Mouse (Mus musculus) midbrain, embryonic 14.5 days (tissue): Measurements from ENCODE around the gene Mecom. TPM values are rescaled to one million over a fixed set of nuclear protein-coding genes. Genes with fewer than 3 reads are reported as not detected.
"Not testable (repeated sequence)": the region's sequence is repeated elsewhere in the genome, so short reads cannot be mapped to it uniquely, and the experiment has no call there.

Experiments
- ATAC-seq: fragments of 200-750 bp; cut with Nextera tagmentation; 2 replicates; pipeline ENCODE4 v1.8.0; 2017; ENCODE audit warnings: moderate number of reproducible peaks, moderate library complexity; ENCODE audit not compliant: low FRiP score, low TSS enrichment
- DNase-seq: peaks from one replicate; pipeline ENCODE4 v3.0.0-alpha.2; 2015
- H3K27ac ChIP-seq: fragments of 300-500 bp; sonication (generic); replicated peaks from 2 replicates; pipeline ENCODE4 v1.5.1; 2014; ENCODE audit warnings: mild to moderate bottlenecking, low read depth, low read length, moderate library complexity
- H3K27me3 ChIP-seq: fragments of 300-500 bp; sonication (generic); 2 replicates; pipeline ENCODE4 v1.6.1; 2014; ENCODE audit warnings: low read length, control low read depth, mixed read lengths; ENCODE audit not compliant: control insufficient read depth, insufficient read depth
- H3K36me3 ChIP-seq: fragments of 300-500 bp; sonication (generic); 2 replicates; pipeline ENCODE4 v1.6.1; 2014; ENCODE audit warnings: low read length, control low read depth; ENCODE audit not compliant: control insufficient read depth, insufficient read depth
- H3K4me1 ChIP-seq: fragments of 300-500 bp; sonication (generic); 2 replicates; pipeline ENCODE4 v1.6.1; 2014; ENCODE audit warnings: mild to moderate bottlenecking, antibody characterized with exemption, low read length, control low read depth; ENCODE audit not compliant: control insufficient read depth, insufficient read depth
- H3K4me2 ChIP-seq: fragments of 300-500 bp; sonication (generic); 2 replicates; pipeline ENCODE4 v1.6.1; 2014; ENCODE audit warnings: mild to moderate bottlenecking, low read length, moderate library complexity
- H3K4me3 ChIP-seq: fragments of 300-500 bp; sonication (generic); replicated peaks from 2 replicates; pipeline ENCODE4 v1.5.1; 2014; ENCODE audit warnings: low read depth, low read length
- H3K9ac ChIP-seq: fragments of 300-500 bp; sonication (generic); replicated peaks from 2 replicates; pipeline ENCODE4 v1.6.1; 2014; ENCODE audit warnings: mild to moderate bottlenecking, low read length, moderate library complexity
- H3K9me3 ChIP-seq: fragments of 300-500 bp; sonication (generic); 2 replicates; pipeline ENCODE4 v1.6.1; 2016; ENCODE audit warnings: low read length, control low read depth, mixed read lengths; ENCODE audit not compliant: control insufficient read depth
- WGBS: fragments of 180-500 bp; shearing (Covaris S2); extraction: QIAGEN DNeasy Blood & Tissue Kit; methylation state at CpG from one replicate; pipeline ENCODE4 v1.1.7; 2014; 5-methylcytosine and 5-hydroxymethylcytosine counted together
- polyA plus RNA-seq: library from polyadenylated mRNA; unstranded; fragments of >200 nt; fragmentation: Nextera tagmentation; extraction: Ambion mirVana; gene quantifications from 2 replicates; pipeline ENCODE4 v1.2.1, GENCODE M21; 2014

The Mecom gene
- polyA plus RNA-seq, 1 experiment from 2014 or later, result 10.1 TPM

- not testable (repeated sequence) for H3K36me3 ChIP-seq, H3K9ac ChIP-seq, H3K4me2 ChIP-seq, ATAC-seq, H3K9me3 ChIP-seq, H3K4me1 ChIP-seq, H3K27me3 ChIP-seq, DNase-seq, H3K4me3 ChIP-seq, H3K27ac ChIP-seq
- WGBS, result 49% methylated on average over 3 of the region's 3 CpGs
These were observed 27.1 kb downstream of the Mecom start for GRCm38 (mm10) chr3:30520751-30521150.

GRCm38 (mm10) chr3:30519425-30519824, 28.4 kb downstream of the Mecom start:
- Histone ChIP-seq H3K9ac (no peak overlapping the region), H3K4me1 (0 out of 2 replicates have a peak, but pooled peaks cover 6% of the 10 kb centered on the region), H3K27ac (no peak overlapping the region), H3K4me2 (no peak overlapping the region), H3K27me3 (peaks cover 16% of the 10 kb centered on the region), H3K9me3 (no peaks in the 10 kb centered on the region), H3K4me3 (no peak overlapping the region), H3K36me3 (no peaks in the 10 kb centered on the region)
- WGBS, result 42% methylated on average over 1 of the region's 1 CpGs
- ATAC-seq (no peak), DNase-seq (no peak)

DNA sequence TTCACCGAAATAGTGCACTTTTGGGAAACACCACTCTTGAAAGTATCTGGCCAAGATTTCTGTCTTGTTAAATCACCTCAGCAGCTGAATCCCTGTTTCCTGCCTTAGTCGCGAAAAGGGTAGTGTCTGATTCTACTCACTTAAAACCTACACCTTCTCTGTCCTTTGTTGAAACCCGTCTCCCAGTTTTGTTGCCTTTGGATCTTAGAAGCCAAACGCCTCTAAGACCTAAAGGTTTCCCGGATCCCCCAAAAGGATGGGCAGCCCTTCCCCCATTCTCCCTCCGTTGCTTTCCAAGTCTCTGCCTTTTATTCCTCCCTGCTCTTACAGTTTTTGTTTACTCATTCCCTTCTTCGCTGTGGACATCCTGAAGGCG, 32.0 kb downstream of the Mecom start:
- no peak overlapping the region for H3K4me3 ChIP-seq

DNA sequence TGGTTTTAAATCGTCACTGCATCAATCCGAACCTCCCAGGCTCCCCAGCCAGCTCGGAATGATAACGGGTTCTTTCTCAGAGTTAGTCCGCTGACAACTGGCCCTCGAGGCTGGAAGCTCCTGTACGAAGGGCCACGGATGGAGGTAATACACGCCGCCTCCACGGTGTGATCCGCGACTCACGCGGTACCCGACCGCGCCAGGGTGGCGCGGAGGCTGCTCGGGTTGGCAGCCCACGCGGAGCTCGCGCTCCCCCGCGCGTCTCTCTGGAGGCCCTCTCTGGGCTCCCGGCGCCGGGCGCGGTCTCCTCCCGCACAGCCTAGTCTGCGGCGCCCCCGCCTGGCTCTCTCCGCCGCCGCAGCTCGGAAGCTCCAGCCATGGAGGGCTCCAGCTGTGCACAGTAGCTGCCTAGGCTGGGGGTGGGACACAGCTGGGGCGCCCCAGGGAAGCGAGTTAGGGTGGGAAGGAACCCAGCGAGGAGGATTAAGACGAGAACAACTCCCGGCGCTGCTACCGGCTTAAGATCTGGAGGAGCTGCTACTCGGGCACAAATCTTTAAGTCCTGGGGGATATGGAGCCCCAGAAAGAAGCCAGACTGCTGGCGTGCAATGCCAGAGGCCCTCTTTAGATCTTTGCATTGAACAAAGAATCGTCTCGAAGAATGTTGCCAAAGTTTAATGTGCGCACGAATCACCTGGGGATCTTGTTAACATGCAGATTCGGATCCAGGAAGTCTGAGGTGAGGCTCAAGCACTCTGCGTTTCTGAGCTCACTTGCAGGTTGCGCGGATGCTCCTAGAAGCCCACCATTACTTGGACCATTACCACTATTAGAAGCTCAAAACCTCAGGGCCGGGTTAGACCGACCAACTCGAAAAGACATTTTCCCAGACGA, 32.7 kb downstream of the Mecom start:
- Histone ChIP-seq H3K9ac (no peak overlapping the region; the same call in 1 of the 2 replicates), H3K4me3 (peak overlapping the region; percentile 41), H3K27me3 (peaks cover 56% of the 10 kb centered on the region), H3K9me3 (no peaks in the 10 kb centered on the region), H3K4me1 (0 out of 2 replicates have a peak, but pooled peaks cover 13% of the 10 kb centered on the region), H3K27ac (no peak overlapping the region), H3K4me2 (peak overlapping the region; percentile 78), H3K36me3 (no peaks in the 10 kb centered on the region)
- WGBS, result 1% methylated on average over 62 of the region's 62 CpGs
- DNase-seq, result peak; percentile 87
- peak; percentile 84 for ATAC-seq

More for the DNA sequence above, 32.0 kb downstream of the Mecom start:
- Histone ChIP-seq H3K4me1 (0 out of 2 replicates have a peak, but pooled peaks cover 11% of the 10 kb centered on the region), H3K36me3 (no peaks in the 10 kb centered on the region), H3K9me3 (no peaks in the 10 kb centered on the region), H3K9ac (no peak overlapping the region), H3K27ac (no peak overlapping the region), H3K4me2 (peak overlapping the region; percentile 78), H3K27me3 (peaks cover 50% of the 10 kb centered on the region)
- 7% methylated on average over 9 of the region's 9 CpGs for WGBS
- DNase-seq (no peak), ATAC-seq (no peak)

DNA sequence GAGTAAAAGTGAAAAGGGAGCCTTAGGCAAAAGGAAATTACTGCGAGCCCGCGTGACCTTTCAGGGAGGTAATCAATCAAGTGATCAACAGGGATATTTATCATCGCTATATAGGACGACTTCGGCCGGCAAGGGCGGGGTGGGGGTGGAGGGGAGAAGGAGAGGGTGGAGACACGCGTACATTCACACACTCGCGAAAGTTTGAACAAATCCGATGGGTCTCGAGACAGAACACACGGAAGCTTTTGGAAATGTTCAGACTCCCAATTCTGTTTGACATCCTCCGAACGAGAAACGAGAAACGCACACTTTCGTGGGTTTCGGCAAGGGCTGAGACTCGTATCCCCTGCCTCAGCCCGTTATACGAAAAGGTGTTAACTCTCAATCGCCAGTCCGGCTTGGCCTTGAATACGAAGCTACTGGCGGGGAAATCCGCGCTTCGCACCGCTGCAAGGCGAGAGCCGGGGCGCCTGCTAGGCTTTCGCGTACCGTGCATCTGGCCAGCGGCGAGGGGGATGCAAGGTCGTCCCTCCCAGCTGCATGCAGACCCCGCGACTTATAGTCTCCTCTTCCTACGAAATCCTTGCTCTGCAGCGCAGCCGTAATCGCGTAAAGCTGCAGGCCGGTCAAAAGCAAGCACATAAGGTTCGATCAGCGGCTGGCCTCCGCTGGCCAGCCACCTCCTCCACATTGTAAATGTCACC, 33.6 kb downstream of the Mecom start:
- DNase-seq (peak; percentile 78), ATAC-seq (peak; percentile 15; the same call in 1 of the 2 replicates)
- H3K36me3 ChIP-seq, result no peaks in the 10 kb centered on the region
- 0 out of 2 replicates have a peak, but pooled peaks cover 18% of the 10 kb centered on the region for H3K4me1 ChIP-seq
- peak overlapping the region; percentile 45; the same call in 1 of the 2 replicates for H3K9ac ChIP-seq
- peaks cover 64% of the 10 kb centered on the region for H3K27me3 ChIP-seq
- peak overlapping the region; percentile 78 for H3K4me2 ChIP-seq
- no peaks in the 10 kb centered on the region for H3K9me3 ChIP-seq
- WGBS, result under 1% methylated on average over 52 of the region's 52 CpGs
- H3K4me3 ChIP-seq, result peak overlapping the region; percentile 41
- H3K27ac ChIP-seq, result no peak overlapping the region

DNA sequence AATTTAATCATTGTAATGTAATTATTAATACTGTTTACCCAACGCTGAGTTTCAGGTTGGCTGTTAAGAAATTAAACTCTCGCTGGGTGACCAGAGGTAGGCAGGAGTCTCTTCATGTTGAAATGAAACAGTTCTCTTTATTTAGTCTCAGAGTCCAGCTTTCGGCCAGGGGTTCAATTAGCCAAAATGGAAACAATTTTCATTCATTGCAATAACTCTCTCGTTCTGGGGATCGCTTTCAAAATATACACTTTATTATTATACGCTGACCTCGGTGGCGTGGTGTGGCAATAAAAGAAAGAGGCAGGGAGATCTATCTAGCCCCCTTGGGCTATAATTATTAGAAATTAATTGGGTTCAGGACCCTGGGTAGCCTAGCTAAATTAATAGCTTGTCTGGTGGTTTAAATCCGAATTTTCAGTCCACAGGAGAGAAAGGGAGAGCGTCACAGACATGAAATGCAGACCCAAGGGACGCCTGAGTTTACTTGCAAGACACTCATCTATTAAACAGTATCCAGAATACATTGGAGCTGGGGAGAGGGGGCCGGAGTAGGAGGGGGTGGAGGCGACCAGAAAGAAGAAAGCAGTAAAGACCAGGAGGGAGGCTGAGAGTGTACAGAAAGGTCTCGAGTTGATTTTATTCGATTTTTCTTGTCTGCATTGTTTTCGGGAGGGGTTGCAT, 34.4 kb downstream of the Mecom start:
- Histone ChIP-seq H3K27ac (no peak overlapping the region), H3K4me3 (peak overlapping the region; percentile 41; the same call in 1 of the 2 replicates), H3K9me3 (no peaks in the 10 kb centered on the region), H3K9ac (no peak overlapping the region), H3K27me3 (peaks cover 69% of the 10 kb centered on the region), H3K4me2 (peak overlapping the region; percentile 78), H3K36me3 (no peaks in the 10 kb centered on the region), H3K4me1 (0 out of 2 replicates have a peak, but pooled peaks cover 21% of the 10 kb centered on the region)
- peak; percentile 51 for DNase-seq
- ATAC-seq, result no peak
- 8% methylated on average over 16 of the region's 16 CpGs for WGBS

- H3K9me3 ChIP-seq, result no peaks in the 10 kb centered on the region
- WGBS, result 12% methylated on average over 12 of the region's 12 CpGs
- ATAC-seq (no peak), DNase-seq (peak; percentile 7)
- H3K27ac ChIP-seq, result no peak overlapping the region
- no peaks in the 10 kb centered on the region for H3K36me3 ChIP-seq
- H3K4me3 ChIP-seq, result no peak overlapping the region
- H3K9ac ChIP-seq, result no peak overlapping the region
- H3K27me3 ChIP-seq, result peaks cover 69% of the 10 kb centered on the region
- H3K4me1 ChIP-seq, result peaks cover 21% of the 10 kb centered on the region; the same call in 1 of the 2 replicates
- H3K4me2 ChIP-seq, result no peak overlapping the region
These were observed 35.3 kb downstream of the Mecom start for GRCm38 (mm10) chr3:30512459-30513030.

- peaks cover 69% of the 10 kb centered on the region for H3K27me3 ChIP-seq
- H3K9me3 ChIP-seq, result no peaks in the 10 kb centered on the region
- H3K9ac ChIP-seq, result no peak overlapping the region
- no peak overlapping the region for H3K27ac ChIP-seq
- peaks cover 26% of the 10 kb centered on the region; the same call in 1 of the 2 replicates for H3K4me1 ChIP-seq
- no peaks in the 10 kb centered on the region for H3K36me3 ChIP-seq
- no peak overlapping the region for H3K4me3 ChIP-seq
- ATAC-seq, result no peak
- DNase-seq, result no peak
- H3K4me2 ChIP-seq, result no peak overlapping the region
- 21% methylated on average over 7 of the region's 7 CpGs for WGBS
These were observed 36.0 kb downstream of the Mecom start for GRCm38 (mm10) chr3:30511796-30512195.
